Mouse (Mus musculus) olfactory bulb, adult 2 months (tissue): ENCODE results near the gene Ccdc141.
A peak's percentile ranks its signal among the peaks of the same experiment; 100 is the strongest.

Experiments
- CTCF ChIP-seq: fragments of 200-500 bp; IDR thresholded peaks from 2 replicates; pipeline ENCODE4 v1.5.1; 2012; ENCODE audit warnings: low read depth, mild to moderate bottlenecking, low read length, moderate library complexity; ENCODE audit not compliant: insufficient read depth
- POLR2A ChIP-seq: fragments of 200-500 bp; IDR thresholded peaks from 2 replicates; pipeline ENCODE4 v1.6.1; 2012; ENCODE audit warnings: mild to moderate bottlenecking, low read depth, low read length, moderate library complexity; ENCODE audit not compliant: insufficient read depth

GRCm38 (mm10) chr2:76968919-76969318, 201.5 kb downstream of the Ccdc141 start:
- TF ChIP-seq CTCF (peak; percentile 44; the same call in 1 of the 2 replicates), POLR2A (no peak)
